Mouse (Mus musculus): ENCODE data around the gene Clcnka.

GRCm38 (mm10) chr4:141415924-141416323 is 17.4 kb upstream of the Clcnka start, which contains the start of gene Clcnkb:
- no peak for TF ChIP-seq CTCF (IDR thresholded peaks at IDR 0.05; ENCODE audit: insufficient read depth, low read depth, low read length)
- TF ChIP-seq POLR2A (IDR thresholded peaks at IDR 0.05; ENCODE audit: insufficient read depth, low read depth, low read length): no peak

All from olfactory bulb, adult 2 months (tissue).